Mouse (Mus musculus): Measurements from ENCODE around the gene Map2k4. TPM values are rescaled to one million over a fixed set of nuclear protein-coding genes. Genes with fewer than 3 reads are reported as not detected.

Gene Map2k4
- total RNA-seq, 2 experiments from 2014 or later: 185 to 192 TPM

DNA sequence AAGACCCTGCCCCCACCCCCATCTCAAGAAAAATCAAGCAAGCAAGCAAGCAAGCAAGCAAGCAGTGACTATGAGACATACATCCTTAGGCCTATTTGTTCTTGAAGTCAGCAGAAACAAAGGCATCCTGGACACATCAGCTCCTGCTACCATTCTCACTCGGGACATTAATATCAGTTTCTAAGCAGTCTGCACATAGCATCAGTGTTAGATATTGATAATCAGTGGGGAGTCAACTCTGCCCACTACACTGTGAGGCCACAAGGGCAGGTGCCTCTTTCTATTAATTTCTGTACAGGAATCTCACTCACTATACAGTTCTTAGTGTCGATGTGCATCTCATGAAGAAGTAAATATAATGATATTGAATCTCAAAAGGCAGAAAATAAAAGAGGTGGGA is 14.6 kb downstream of the Map2k4 start:
- intact Hi-C loops (cut with DNase I): no loop called here
- TF ChIP-seq CTCF (IDR thresholded peaks at IDR 0.05): no peak
- no peak overlapping the region for H3K4me3 ChIP-seq
- no peak overlapping the region for H3K27ac ChIP-seq
- no peak for DNase-seq (ENCODE audit: extremely low spot score in 1 of 2, low spot score in 2 of 2)

DNA sequence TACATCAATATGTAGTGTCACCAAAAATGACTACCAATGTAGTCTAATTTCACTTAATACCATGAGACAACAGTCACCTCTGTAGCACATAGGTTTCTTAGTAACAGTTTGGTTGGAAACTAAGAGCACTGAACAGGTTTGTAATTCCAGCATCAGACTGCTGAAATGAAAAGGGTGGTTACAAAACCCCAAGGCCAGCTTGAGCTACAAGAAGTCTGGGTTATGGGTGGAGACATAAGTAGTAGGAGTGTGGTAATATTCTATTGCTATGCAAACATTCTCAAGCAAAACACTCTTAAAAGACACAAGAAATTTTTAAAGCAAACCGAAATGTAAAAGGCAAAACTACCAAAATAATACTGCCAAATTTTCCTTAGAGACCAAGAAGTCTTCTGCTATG is 16.6 kb downstream of the Map2k4 start:
- Histone ChIP-seq H3K4me3 (no peak overlapping the region), H3K27ac (no peak overlapping the region)
- TF ChIP-seq CTCF (IDR thresholded peaks at IDR 0.05): no peak
- DNase-seq (ENCODE audit: extremely low spot score in 1 of 2, low spot score in 2 of 2): no peak
- intact Hi-C loops (cut with DNase I): no loop called here

DNA sequence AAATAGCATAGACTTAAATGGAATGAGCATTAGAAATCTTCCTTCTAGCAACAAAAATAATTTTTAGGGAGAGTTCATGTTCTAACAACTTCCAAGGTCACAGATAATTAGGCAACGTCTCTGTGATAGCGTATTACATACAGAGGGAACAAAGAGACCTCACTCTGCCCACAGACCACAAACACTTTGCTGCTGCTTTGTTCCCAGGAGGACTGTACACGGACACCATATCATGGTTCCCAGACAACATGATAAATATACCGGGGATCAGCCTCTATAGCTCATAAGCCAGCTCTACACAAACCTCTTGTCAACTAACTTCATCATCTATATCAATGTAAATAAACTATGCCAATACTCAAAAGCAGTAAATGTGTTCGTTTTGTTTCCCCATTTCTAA is 18.1 kb downstream of the Map2k4 start:
- Histone ChIP-seq H3K27ac (no peak overlapping the region), H3K4me3 (no peak overlapping the region)
- intact Hi-C loops (cut with DNase I): no loop called here
- no peak for DNase-seq (ENCODE audit: extremely low spot score in 1 of 2, low spot score in 2 of 2)
- no peak for TF ChIP-seq CTCF (IDR thresholded peaks at IDR 0.05)

DNA sequence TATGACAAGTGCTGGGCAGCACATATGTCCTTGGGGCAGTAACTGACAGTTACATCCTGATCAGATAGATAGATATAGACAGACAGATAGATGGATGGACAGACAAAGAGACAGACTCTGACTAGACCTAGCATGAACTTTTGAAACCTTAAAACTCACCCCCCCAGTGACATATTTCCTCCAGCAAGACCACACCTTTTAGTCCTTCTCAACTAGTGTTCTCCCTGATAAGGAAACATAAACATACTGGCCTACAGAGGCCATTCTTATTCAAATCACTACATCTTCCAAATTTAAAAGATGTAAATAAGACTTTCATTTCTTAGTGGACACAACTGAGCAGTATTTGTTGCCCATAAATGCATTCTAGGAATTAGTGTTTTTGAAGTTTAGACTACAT is 19.7 kb downstream of the Map2k4 start:
- Histone ChIP-seq H3K4me3 (no peak overlapping the region), H3K27ac (no peak overlapping the region)
- DNase-seq (ENCODE audit: extremely low spot score in 1 of 2, low spot score in 2 of 2): no peak
- intact Hi-C loops (cut with DNase I): no loop called here
- no peak for TF ChIP-seq CTCF (IDR thresholded peaks at IDR 0.05)

DNA sequence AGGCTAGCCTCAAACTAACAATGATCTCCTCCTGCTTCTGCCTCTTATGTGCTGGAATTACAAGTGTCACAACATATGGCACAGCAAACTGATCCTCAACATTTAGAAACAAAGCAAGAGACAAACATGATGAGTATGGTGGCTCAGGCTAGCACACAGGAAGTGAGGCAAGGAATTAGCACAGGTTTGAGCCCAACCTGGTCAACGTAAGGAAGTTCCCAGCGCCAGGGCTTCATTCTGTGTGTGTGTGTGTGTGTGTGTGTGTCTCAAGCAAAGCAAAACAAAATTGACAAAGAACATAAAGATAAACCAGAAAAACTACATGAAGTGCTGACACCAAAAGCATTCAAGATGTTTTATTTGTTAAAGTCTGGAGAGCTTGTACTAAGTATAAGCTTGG is 27.2 kb downstream of the Map2k4 start:
- TF ChIP-seq CTCF (IDR thresholded peaks at IDR 0.05): no peak
- H3K27ac ChIP-seq: no peak overlapping the region

DNA sequence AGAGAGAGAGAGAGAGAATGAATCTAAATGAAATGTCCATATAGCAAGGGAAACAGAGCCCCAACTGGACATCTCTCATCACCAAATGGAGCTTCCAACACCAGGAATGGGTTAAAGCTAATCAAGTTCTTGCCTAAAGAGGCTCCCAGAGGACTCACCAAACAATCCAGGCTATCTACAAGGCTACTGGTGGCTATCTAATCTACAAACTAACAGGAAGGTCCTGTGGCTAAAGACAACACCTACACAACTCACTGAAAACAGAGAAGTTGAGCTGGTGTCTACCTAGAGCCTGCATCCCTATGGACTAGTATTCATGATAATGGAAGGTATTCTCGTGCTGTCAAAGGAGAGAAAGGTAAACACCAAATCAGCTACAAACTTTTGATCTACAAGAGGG is 28.7 kb downstream of the Map2k4 start:
- intact Hi-C loops (cut with DNase I): no loop called here
- Histone ChIP-seq H3K4me3 (no peak overlapping the region), H3K27ac (no peak overlapping the region)
- no peak for DNase-seq (ENCODE audit: extremely low spot score in 1 of 2, low spot score in 2 of 2)
- no peak for TF ChIP-seq CTCF (IDR thresholded peaks at IDR 0.05)

More for the DNA sequence above, 27.2 kb downstream of the Map2k4 start:
- intact Hi-C loops (cut with DNase I): no loop called here
- no peak overlapping the region for H3K4me3 ChIP-seq
- no peak for DNase-seq (ENCODE audit: extremely low spot score in 1 of 2, low spot score in 2 of 2)

DNA sequence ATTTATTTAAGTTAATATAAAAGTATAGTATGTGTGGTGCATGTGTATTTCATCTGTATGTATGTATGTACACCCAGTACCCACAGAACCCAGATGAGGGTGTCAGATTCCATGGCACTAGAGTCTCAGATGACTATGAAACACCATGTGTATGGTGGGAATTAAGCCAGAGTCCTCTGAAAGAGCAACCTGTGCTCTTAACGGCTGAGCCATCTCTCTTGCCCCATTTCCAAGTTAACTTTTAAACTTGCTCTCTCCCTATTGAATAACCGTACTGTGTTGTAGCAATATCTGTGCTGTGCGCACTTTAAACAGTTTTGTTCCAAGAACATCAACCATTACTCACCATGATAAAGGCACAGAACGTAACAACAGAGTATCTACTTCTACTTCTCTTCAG is 33.9 kb downstream of the Map2k4 start:
- no peak overlapping the region for H3K27ac ChIP-seq
- DNase-seq (ENCODE audit: extremely low spot score in 1 of 2, low spot score in 2 of 2): no peak
- no peak overlapping the region for H3K4me3 ChIP-seq
- TF ChIP-seq CTCF (IDR thresholded peaks at IDR 0.05): no peak
- intact Hi-C loops (cut with DNase I): no loop called here

DNA sequence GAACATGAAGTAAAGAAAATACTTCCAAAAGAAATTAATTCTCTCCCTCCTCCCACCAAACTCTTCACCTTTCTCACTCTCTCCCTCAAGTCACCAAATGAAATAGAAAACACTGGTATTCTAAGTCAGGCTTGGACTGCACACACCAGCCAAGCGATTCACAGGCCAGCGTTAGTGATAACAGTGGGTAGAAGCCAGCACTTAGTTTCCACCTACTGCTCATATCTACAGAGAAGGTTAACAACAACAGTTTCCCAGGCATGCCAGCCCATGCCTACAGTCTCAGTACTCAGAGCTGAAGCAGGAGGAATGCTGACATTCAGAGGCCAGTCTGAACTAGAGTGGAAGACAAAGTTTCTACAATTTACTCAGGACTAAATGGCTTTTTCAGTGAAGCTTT is 34.5 kb downstream of the Map2k4 start:
- no peak overlapping the region for H3K4me3 ChIP-seq
- intact Hi-C loops (cut with DNase I): no loop called here
- no peak overlapping the region for H3K27ac ChIP-seq
- no peak for TF ChIP-seq CTCF (IDR thresholded peaks at IDR 0.05)
- no peak for DNase-seq (ENCODE audit: extremely low spot score in 1 of 2, low spot score in 2 of 2)

DNA sequence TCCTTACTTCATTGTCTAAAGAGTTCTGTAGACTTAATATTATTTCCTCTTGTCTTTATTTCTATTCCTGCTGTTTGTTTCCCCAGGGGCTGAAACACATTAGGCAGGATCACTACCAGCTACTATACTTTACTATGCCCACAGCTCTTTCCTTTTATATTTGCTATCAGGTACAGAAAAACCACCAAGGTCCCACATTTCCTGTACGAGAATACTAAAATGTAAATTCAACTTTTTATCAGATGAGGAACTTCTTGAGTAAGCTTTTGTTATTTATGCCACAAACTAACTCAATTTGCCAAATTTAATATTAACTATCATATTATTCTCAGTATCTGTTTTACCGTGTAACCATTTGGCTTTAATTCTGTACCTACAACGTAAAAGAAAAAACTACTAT is 37.6 kb downstream of the Map2k4 start:
- Histone ChIP-seq H3K27ac (no peak overlapping the region), H3K4me3 (no peak overlapping the region)
- TF ChIP-seq CTCF (IDR thresholded peaks at IDR 0.05): no peak
- no peak for DNase-seq (ENCODE audit: extremely low spot score in 1 of 2, low spot score in 2 of 2)
- intact Hi-C loops (cut with DNase I): no loop called here

DNA sequence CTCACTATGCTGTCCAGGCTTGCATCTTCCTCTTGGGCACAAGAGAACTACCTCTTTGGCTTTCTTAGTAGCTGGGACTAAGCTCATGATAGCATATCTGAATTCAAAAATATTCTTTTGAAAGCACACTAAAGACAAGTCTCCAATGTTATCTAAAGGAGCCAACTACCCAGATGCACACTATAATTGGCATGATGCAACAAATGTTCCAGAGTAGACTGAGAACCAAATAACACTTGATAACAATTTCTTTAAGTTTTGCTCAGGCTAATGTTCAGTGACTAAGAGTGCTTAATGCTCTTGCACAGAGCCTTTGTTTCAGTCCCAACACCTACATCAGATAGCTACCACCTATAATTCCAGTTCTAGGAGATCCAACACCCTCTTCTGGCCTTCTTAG is 40.7 kb downstream of the Map2k4 start:
- Histone ChIP-seq H3K4me3 (no peak overlapping the region), H3K27ac (no peak overlapping the region)
- intact Hi-C loops (cut with DNase I): no loop called here
- no peak for DNase-seq (ENCODE audit: extremely low spot score in 1 of 2, low spot score in 2 of 2)
- no peak for TF ChIP-seq CTCF (IDR thresholded peaks at IDR 0.05)

DNA sequence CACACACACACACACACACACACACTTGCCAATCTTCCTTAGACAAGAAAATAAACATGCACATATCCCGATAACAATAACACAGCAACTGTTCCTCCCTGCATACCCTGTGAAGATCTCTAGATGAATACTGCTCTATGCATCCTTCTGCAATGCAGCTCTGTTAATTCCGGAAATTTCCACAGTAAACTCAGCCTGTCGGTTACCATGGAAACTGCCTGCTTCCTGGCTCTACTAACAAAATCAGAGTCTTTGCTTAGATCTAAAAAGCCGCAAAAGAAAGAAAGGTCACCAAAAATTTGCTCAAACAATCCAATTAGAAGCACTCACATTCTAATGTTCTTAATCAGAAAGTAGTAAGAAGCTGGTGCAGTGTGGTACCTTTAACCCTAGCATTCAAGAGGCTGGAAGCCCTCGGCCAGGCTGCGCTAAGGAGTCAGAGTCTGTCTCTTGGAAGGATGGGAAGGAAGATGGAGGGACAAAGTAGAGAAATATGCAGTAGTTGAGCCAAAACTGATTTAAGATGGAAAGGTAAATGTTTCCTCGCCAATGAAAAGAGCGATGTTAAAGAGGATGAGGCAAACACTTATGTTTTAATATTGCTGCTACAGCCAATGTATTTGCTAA is 42.3 kb downstream of the Map2k4 start:
- Histone ChIP-seq H3K27ac (peak overlapping the region; percentile 89), H3K4me3 (peak overlapping the region; percentile 19; the same call in 1 of the 2 replicates)
- DNase-seq (ENCODE audit: extremely low spot score in 1 of 2, low spot score in 2 of 2): peak in 1 of 2 experiments; percentile 43
- intact Hi-C loops (cut with DNase I): no loop called here
- TF ChIP-seq CTCF (IDR thresholded peaks at IDR 0.05): no peak

DNA sequence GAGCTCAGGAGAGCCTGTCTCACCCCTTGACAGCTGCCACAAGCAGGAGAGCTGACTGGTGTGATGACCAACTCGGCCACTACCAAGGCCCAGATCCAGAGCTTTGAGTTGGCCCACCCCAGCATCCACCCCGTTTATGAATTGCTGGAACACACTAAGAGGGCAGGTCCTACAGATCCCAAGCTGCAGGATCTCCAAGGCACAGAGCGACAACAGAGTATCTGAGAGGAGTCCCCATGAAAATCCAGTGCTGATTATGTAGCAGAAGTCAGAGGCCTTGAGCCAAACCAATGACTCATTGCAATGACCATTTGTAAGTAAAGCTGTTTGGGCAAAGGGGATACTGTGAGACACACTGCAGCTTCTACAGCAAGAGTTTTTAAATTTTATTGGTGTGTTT is 44.2 kb downstream of the Map2k4 start:
- H3K4me3 ChIP-seq: no peak overlapping the region
- TF ChIP-seq CTCF (IDR thresholded peaks at IDR 0.05): no peak
- intact Hi-C loops (cut with DNase I): no loop called here
- DNase-seq (ENCODE audit: extremely low spot score in 1 of 2, low spot score in 2 of 2): no peak
- no peak overlapping the region for H3K27ac ChIP-seq

DNA sequence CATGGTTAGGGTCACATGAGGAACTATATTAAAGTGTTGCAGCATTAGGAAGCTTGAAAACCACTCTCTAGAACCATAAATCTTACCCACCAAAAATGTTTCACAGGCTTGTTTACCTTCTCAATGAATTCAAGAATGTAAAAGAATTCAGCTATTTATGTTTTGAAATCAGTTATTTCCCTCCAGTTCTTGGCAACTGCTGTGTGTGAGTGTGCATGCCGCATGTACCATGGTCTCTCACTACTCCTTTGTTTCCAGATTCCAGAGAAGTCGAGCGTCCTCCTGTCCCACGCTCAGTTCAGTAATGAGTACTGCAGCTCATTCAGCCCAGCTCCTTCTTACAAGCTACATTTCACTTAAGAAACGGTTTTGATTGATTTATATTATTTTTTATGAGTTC is 47.3 kb downstream of the Map2k4 start:
- H3K4me3 ChIP-seq: no peak overlapping the region
- intact Hi-C loops (cut with DNase I): no loop called here
- H3K27ac ChIP-seq: no peak overlapping the region
- DNase-seq (ENCODE audit: extremely low spot score in 1 of 2, low spot score in 2 of 2): no peak
- no peak for TF ChIP-seq CTCF (IDR thresholded peaks at IDR 0.05)
